Mouse (Mus musculus) ES-E14 (cell line): Measurements from ENCODE around the gene Arl5c.

Experiments
- CHD2 ChIP-seq: IDR thresholded peaks from 2 replicates; pipeline ENCODE4 v1.6.1; 2014; ENCODE audit warnings: mild to moderate bottlenecking, low read depth, low read length, inconsistent platforms
- HCFC1 ChIP-seq: IDR thresholded peaks from 2 replicates; pipeline ENCODE4 v1.6.1; 2012; ENCODE audit warnings: low read length, inconsistent platforms, borderline replicate concordance; ENCODE audit not compliant: insufficient read depth
- MAFK ChIP-seq: IDR thresholded peaks from 2 replicates; pipeline ENCODE4 v1.6.1; 2014; ENCODE audit warnings: mild to moderate bottlenecking, low read depth, low read length, inconsistent platforms; ENCODE audit not compliant: insufficient read depth
- ZC3H11A ChIP-seq: IDR thresholded peaks from 2 replicates; pipeline ENCODE4 v1.6.1; 2012; ENCODE audit warnings: low read depth, mild to moderate bottlenecking, inconsistent platforms, low read length, borderline replicate concordance
- ZNF384 ChIP-seq: IDR thresholded peaks from 2 replicates; pipeline ENCODE4 v1.6.1; 2012; ENCODE audit warnings: low read depth, low read length, inconsistent platforms

DNA sequence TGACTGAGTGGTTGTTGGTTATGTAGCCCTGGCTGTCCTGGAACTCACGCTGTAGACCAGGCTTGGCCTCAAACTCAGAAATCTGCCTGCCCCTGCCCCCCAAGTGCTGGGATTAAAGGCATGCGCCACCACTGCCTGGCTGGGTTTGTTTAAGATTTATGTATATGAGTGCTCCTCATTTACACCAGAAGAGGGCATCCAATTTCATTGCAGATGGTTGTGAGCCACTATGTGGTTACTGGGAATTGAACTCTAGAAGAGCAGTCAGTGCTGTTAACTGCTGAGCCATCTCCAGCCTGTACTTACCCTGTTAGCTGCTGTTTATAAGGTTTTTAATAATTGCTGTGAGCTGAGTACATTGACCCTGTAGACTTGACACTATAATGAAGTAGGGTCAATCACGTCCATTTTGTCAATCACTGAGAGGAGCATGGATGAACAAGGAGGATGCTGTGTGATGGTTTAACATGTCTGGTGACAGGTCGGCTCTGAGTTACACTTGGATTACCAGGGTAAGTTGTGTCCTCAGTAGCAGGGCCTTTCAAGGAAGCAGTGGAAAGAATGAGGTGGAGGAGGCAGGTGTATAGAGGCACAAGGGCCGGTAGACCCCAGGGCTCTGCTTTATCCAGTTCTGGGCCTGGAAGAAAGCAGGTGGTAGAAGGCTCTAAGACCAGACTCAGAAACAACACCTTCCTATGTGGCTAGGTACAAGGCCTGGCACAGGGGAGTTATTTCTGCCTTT is 34.9 kb upstream of the Arl5c start:
- no peak for TF ChIP-seq MAFK
- no peak for TF ChIP-seq ZC3H11A
- peak; percentile 7; the same call in 1 of the 2 replicates for TF ChIP-seq CHD2
- TF ChIP-seq HCFC1 = no peak
- TF ChIP-seq ZNF384 = no peak
